Mouse (Mus musculus) right cerebral cortex, postnatal 25 days (tissue): ENCODE measurements around the gene Clec14a.
A peak's percentile ranks its signal among the peaks of the same experiment; 100 is the strongest.
"Not testable (repeated sequence)": the region's sequence is repeated elsewhere in the genome, so short reads cannot be mapped to it uniquely, and the experiment has no call there.

Experiments
- DNase-seq: peaks from one replicate; pipeline ENCODE4 v3.0.0; 2022

Gene Clec14a

GRCm38 (mm10) chr12:58268563-58269501 is at the start of gene Clec14a:
Clec14a (minus strand) TSS chr12:58269290.
- DNase-seq: peak; percentile 31

GRCm38 (mm10) chr12:58307835-58308234 is 38.7 kb upstream of the Clec14a start:
- DNase-seq: no peak

GRCm38 (mm10) chr12:58306402-58306801 is 37.3 kb upstream of the Clec14a start:
- DNase-seq: not testable (repeated sequence)

GRCm38 (mm10) chr12:58305567-58305966 is 36.5 kb upstream of the Clec14a start:
- DNase-seq: no peak

GRCm38 (mm10) chr12:58296980-58297379 is 27.9 kb upstream of the Clec14a start:
- no peak for DNase-seq

- no peak for DNase-seq
Observed at GRCm38 (mm10) chr12:58285912-58286311, 16.8 kb upstream of the Clec14a start.

- DNase-seq: no peak
Observed at GRCm38 (mm10) chr12:58270520-58270919, 1.4 kb upstream of the Clec14a start.

- DNase-seq: no peak
Observed at GRCm38 (mm10) chr12:58269505-58269904, 415 bp upstream of the Clec14a start.

- DNase-seq: no peak
Observed at GRCm38 (mm10) chr12:58268186-58268562, 916 bp downstream of the Clec14a start.

- no peak for DNase-seq
Observed at GRCm38 (mm10) chr12:58267779-58268178, 1.3 kb downstream of the Clec14a start.

- DNase-seq: no peak
Observed at GRCm38 (mm10) chr12:58251901-58252300, 17.2 kb downstream of the Clec14a start.

GRCm38 (mm10) chr12:58232489-58232888 is 36.6 kb downstream of the Clec14a start:
- no peak for DNase-seq

GRCm38 (mm10) chr12:58225644-58226043 is 43.4 kb downstream of the Clec14a start:
- no peak for DNase-seq

GRCm38 (mm10) chr12:58219078-58219477 is 50.0 kb downstream of the Clec14a start:
- no peak for DNase-seq

- DNase-seq: no peak
Observed at GRCm38 (mm10) chr12:58216218-58216617, 52.9 kb downstream of the Clec14a start.
